Mouse (Mus musculus) left cerebral cortex, postnatal 25 days (tissue): ENCODE measurements around the gene Cwf19l1. TPM values are rescaled to one million over a fixed set of nuclear protein-coding genes. Genes with fewer than 3 reads are reported as not detected.

Experiments used
- DNase-seq, 2 experiments: peaks; one replicate each; pipeline ENCODE4 v3.0.0; 2022; ENCODE audit warnings: low spot score in 2 of 2, mixed read lengths in 1 of 2
- intact Hi-C: fragments of 180-260 bp; cut with DNase I; formaldehyde crosslinking; loops from one replicate; pipeline ENCODE4 v1.15.1; 2025
- total RNA-seq, 2 experiments: library from RNA; stranded (reverse); gene quantifications; 2 replicates each; pipeline ENCODE4 v1.2.3; 2021

Cwf19l1 gene
- 10 to 100 TPM; 17.5 to 18.2 TPM for total RNA-seq

DNA sequence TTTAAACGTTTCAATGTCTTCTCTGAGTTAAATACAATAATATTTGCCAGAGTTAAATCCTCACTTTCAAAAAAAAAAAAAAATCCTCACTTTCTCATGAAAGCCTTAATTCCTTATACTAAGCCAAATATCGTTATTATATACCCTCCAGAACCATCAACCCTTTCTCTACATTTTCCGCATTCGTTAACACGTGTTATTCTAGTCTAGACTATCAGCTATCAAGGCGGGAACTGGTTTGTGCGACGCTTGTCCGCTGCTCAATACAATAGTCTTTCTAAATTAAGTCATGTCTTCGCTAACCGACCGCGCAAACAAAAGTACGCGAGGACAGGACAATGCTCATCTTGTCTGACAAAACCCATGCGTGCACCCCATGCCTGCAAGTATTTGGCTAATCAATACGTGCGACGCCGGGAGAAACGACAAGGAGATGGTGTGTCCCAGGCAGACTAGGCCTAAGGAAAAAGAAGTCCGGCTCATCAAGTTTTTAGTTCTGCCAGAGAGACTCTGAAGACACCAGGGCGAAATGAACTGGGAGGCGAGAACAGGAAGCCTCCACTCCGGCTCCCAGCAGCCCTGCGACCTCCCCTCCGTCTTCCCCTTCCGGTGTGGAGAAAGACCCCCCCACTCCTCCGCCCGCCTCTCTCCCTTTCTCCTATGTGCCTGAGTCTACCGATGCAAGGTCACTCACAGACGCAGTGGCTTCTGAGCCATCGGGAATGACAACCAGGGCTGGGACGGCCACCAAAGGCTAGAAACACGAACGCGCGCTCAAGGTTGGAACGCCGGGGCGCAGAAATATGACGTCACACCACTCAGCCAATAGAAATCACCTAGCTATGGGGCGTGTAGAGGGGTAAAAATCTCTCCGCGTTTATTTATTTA, at the start of gene Cwf19l1:
Gene Cwf19l1 (minus strand): TSS at position 805 of the 888 bp plus-strand sequence.
- DNase-seq = peak; percentile 87 to 92
- intact Hi-C loops = no loop called here

GRCm38 (mm10) chr19:44183968-44184367, 48.3 kb upstream of the Cwf19l1 start:
- intact Hi-C loops = no loop called here
- DNase-seq = no peak

DNA sequence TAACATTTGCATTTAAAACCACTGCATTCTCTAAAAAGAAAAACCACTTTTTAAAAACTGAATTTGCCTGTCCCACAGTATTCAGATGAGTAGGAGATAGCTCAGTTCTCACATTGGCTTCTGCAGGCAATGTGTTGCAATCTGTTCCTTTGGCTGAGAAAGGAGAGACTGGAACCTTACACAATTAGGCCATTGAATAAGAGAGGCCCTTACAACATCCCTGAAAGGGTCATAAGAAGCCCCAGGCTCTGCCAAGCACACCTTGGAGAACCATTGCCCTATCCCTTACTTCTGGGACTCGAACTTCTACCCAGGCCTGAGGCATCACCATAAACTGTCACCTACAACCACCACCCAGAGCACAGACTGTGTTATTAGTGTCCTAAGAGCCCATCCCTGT, 44.8 kb upstream of the Cwf19l1 start:
- intact Hi-C loops = no loop called here
- DNase-seq = no peak

GRCm38 (mm10) chr19:44176741-44177140, 41.1 kb upstream of the Cwf19l1 start:
- DNase-seq = no peak
- intact Hi-C loops = no loop called here

DNA sequence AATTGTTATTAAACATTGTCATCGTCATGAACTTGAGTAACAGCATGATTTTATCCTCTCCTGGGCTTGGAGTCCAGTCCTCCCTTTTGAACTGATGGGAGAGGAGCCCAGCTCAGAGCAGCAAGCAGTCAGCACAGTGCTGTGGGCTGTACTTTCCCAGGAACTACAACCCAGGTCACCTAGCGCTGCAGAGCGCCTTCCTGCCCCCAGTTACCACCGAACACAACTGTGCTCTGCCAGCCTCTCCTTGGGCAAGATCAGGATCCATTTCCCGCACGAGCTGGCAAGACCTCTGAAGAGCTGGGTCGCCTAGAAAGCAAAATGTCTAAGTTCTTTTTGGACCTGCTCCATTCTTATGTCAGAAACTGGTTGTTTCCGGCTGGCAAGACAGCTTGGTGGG, 39.2 kb upstream of the Cwf19l1 start:
- no peak for DNase-seq
- intact Hi-C loops = no loop called here

DNA sequence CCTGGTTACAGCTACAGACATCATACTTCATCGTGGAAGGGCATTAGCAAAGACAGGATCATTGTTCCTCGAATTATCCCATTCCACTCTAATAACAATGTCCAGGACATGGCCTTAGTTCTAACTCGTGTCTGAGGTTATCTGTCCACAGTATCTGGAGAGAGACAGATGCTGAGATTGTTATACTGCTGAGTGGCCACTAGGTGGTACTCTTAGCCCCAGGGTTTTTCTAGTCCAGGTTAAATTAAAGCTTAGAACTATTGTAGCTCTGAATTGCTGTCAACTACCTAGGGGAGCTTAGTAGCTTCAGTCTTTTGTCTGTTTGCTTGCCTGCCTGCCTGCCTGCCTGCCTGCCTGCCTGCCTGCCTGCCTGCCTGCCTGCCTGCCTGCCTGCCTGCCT, 25.8 kb upstream of the Cwf19l1 start:
- DNase-seq = peak; percentile 11 to 22
- intact Hi-C loops = loop anchor here (5.0 kb wide), 1 partner anchor 256 kb away; no protein-coding TSS in a partner anchor

- intact Hi-C loops = no loop called here
- DNase-seq = no peak
Measured at GRCm38 (mm10) chr19:44159386-44159785, 23.7 kb upstream of the Cwf19l1 start.

DNA sequence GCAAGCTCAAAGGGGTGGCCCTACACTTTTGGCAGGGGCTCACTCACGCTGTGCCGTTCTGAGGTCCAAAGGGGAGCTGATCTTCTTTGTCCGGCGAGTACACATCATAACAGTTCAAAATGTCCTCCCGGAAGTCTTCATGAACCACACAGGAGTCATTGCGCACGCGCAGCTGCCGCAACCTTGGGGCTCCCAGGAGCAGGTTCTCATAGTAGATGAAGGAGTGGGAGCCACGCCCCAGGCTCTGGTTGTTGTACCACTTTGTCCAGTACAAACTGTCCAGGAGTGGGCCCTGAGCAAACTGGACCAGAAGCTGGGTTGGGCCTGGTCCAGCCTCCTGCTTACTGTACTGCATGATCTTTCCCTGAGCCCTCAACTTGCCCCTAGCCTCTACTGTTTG, 21.3 kb upstream of the Cwf19l1 start:
- intact Hi-C loops = no loop called here
- DNase-seq = no peak

DNA sequence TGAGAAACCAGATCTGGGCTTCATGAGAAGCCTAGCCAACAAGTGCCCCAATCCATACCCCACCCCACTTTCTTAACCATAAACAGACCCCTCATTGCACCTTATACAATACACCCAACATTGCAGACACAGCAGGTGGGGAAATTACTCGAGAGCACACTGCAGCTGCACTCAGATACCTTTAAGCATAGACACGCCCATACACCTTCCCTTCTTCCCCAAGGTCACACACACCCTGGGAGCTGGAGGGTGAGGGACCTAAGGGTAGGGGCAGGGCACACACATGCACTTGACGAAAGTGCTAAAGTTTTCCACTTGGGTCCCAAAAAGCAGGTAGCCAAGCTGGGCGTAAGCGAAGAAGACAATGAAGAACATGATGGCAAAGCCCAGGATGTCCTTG, 18.1 kb upstream of the Cwf19l1 start:
- intact Hi-C loops = no loop called here
- no peak for DNase-seq

DNA sequence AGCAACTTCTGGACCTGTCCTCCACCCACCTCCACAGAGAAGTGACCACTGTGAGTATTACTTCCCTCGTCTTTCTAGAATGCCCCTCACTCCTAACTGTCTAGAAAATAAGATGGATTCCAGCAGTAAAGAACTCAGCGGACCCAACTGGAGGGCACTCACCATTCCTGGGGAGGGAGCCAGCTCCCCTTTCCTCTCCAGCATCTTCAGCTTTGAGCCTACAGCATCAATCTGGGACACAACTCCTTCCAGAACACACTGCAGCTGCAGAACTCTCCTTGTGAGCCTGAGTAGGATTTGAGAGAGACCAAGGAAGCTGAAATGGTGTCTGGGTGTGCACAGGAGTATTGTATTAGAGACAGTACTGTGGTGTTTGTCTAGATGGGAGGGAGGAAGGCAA, 13.3 kb upstream of the Cwf19l1 start:
- intact Hi-C loops = loop anchor here (5.0 kb wide), 2 partner anchors 153 to 388 kb away; no protein-coding TSS in a partner anchor
- DNase-seq = no peak

- DNase-seq = no peak
- intact Hi-C loops = loop anchor here (5.0 kb wide), 2 partner anchors 154 to 389 kb away; no protein-coding TSS in a partner anchor
Measured at GRCm38 (mm10) chr19:44148345-44148744, 12.7 kb upstream of the Cwf19l1 start.

DNA sequence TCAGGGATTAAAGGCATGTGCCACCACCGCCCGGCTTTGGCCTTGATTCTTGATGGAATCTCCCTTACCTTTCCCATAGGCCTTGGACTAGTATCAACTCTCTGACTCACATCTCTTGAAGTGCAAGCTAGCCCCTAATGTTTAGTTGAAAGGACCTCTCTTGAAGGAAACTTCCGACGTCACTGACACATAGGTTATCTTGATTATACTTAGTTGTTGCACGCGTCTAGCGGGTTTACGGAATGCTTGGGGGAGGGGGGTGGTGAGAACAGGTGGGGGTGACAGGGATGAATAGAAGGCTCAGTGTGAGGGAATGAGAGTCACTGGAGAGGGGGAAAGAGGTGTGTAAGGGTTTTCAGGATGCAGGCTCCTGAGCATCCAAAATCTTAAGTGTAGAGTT, 11.3 kb upstream of the Cwf19l1 start:
- DNase-seq = no peak
- intact Hi-C loops = loop anchor here (5.0 kb wide), 2 partner anchors 155 to 390 kb away; no protein-coding TSS in a partner anchor

DNA sequence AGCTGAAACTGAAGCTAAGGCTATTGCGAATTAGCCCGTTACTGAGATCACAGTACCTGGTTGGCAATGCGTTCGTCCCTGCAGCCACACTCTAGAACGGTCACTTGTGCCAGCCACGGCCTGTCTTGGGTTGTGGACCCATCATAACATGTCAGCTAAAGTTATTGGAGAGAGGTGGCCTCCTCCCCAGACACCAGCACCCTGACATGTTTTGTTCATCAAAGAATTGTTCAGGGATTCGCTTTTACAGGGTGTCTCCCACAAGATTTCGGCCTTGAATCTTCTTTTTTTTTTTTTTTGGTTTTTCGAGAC, 10.8 kb upstream of the Cwf19l1 start:
- intact Hi-C loops = loop anchor here (5.0 kb wide), 2 partner anchors 156 to 391 kb away; no protein-coding TSS in a partner anchor
- no peak for DNase-seq

DNA sequence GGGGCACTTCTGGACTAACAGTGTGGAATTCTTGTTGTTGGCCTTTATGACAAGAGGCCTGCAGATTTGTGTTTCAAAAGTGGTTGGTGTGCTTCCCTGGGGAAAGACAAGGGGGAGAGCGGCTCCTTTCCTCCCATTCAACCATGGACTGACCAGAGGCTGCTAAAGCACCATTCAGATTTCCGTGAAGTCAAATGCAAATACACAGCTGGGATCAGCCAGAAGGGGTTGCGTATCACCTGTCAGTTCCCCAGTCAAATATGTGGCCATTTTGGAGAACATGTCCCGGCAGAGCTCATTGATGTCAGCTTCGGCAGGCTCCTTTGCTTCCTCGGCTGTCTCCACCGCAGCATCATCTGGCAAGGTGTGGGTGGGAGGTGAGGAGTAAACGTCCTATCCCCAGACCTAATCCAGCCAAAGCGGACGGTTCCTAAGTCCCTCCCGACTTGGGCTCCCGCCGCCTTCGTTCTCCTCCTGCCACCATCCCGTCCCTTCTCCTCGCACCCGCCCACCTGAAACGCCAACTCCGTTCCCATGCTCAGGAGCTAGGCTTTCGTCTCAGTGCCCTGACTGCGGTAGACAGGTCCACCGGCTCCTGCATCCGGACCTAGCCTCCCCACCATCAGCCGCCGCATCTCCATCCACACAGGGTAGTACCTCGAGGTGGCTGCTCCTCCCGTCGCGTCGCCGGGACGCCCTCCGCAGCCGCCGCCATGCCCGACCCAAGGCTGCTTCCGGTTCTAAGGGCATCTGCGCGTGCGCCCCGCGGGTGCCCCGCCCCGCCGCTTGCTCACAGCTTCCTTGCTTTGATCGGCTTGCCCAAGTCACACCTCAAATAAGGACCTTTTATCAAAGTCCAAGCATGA, 10.3 kb upstream of the Cwf19l1 start, which contains the start of gene Bloc1s2:
Gene Bloc1s2 (minus strand): TSS at position 745 of the 866 bp plus-strand sequence.
- intact Hi-C loops = loop anchor here (5.0 kb wide), 2 partner anchors 156 to 391 kb away; no protein-coding TSS in a partner anchor
- peak; percentile 88 to 93 for DNase-seq

GRCm38 (mm10) chr19:44144366-44144765, 8.7 kb upstream of the Cwf19l1 start:
- DNase-seq = no peak
- intact Hi-C loops = no loop called here

DNA sequence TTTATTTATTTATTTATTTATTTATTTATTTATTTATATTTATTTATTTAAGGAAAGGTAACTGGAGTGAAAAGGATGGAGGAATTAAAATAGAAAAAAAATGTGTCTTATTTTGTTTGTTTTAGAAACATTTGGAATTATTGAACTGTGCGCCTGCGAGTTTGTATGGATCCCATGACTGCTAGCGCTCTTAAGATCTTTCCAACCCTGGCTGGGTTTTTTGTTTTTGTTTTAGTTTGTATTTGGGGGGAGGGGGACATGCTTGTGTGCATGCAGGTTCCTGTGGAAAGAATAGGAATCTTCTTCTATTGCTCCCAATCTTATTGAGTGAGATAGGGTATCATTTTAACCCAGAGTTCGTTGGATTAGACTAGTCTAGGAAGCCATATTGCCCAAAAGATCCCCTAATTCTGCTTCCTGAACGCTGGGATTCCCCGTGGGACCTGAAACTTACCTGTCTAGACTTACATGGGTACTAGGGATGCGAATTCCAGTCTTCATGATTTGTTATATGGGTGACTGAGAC, 347 bp upstream of the Cwf19l1 start:
- intact Hi-C loops = no loop called here
- DNase-seq = peak in 1 of 2 experiments; percentile 6

DNA sequence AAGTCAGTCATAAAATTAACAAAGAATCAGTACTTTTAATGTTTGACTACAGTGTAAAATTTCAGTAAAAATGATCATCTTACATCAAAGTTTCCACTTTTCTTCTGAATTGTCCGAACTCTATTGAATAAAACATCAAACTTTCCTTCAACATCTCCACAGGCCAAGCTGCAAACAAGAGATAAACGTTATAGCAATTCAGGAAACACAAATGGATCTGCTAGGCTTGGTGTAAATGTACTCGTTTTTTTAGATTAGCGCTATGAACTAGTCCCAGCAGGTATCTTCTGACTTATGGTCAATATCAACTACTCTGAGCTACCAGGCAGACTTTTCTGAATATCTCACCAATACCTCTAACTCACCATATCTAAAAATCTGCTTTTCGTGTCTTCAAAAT, 2.8 kb downstream of the Cwf19l1 start:
- DNase-seq = no peak
- intact Hi-C loops = no loop called here

- DNase-seq = no peak
- intact Hi-C loops = no loop called here
Measured at GRCm38 (mm10) chr19:44128560-44128959, 7.1 kb downstream of the Cwf19l1 start.

DNA sequence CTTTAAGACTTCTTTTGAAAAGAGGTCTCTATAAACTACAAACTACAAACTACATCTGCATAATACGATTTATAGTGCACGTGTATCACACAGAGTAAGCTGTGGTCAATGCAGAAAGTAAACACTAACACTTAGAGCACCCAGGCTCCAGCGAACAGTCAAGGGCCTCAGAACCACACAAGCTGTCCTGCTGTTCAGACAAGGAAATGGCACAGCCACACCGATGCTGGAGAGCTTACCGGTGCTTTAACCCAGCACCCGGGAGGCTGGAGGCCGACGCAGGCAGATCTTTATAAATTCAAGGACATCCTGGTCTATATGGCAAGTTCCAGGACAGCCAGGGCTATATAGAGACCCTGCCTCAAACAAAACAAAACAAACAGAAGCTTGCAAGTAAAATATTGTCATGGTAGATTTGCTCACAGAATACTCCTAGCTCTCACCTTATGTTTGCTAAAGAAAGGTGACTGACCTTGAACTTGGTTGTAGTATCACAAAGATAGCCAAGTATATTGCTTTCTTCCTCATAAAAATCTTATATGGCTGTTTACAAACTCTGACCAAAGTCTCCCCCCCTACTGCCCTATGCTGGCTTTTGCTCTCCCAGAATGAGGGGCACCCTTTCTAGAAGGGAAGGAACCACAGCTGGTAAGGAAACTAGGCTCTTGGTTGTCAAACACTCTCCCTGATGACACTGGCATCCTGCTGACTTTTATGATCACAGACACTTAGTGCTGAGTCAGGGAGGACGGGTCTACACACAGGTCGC, 7.8 kb downstream of the Cwf19l1 start:
- intact Hi-C loops = no loop called here
- no peak for DNase-seq
